Mouse (Mus musculus) ES-E14 (cell line): Measurements from ENCODE around the gene Ctsh.

Experiments
- HCFC1 ChIP-seq: IDR thresholded peaks from 2 replicates; pipeline ENCODE4 v1.6.1; 2012; ENCODE audit warnings: low read length, inconsistent platforms, borderline replicate concordance; ENCODE audit not compliant: insufficient read depth
- MAFK ChIP-seq: IDR thresholded peaks from 2 replicates; pipeline ENCODE4 v1.6.1; 2014; ENCODE audit warnings: mild to moderate bottlenecking, low read depth, low read length, inconsistent platforms; ENCODE audit not compliant: insufficient read depth
- ZC3H11A ChIP-seq: IDR thresholded peaks from 2 replicates; pipeline ENCODE4 v1.6.1; 2012; ENCODE audit warnings: low read depth, mild to moderate bottlenecking, inconsistent platforms, low read length, borderline replicate concordance
- ZNF384 ChIP-seq: IDR thresholded peaks from 2 replicates; pipeline ENCODE4 v1.6.1; 2012; ENCODE audit warnings: low read depth, low read length, inconsistent platforms

DNA sequence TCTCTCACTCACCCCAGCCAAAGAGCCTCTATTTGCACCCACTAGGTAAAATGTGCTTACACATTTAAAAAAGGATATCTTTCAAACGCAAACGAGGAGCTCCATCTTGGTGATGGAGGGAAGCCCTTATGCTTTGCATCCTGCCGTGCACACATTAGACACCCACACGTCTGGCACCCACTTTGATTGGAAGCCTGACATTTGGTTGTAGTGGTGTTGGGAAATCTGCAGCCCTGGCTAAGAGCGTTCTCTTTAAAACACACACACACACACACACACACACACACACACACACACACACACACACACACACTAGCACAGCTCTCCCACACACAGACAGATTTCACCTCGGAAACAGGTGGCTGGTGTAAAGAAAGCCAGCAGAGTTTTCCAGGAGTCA lies 33.1 kb upstream of the Ctsh start:
- no peak for TF ChIP-seq ZNF384
- TF ChIP-seq HCFC1, result no peak
- no peak for TF ChIP-seq ZC3H11A
- TF ChIP-seq MAFK, result no peak
